Mouse (Mus musculus) heart, embryonic 14.5 days (tissue): ENCODE data around the gene Sulf2. TPM values are rescaled to one million over a fixed set of nuclear protein-coding genes. Genes with fewer than 3 reads are reported as not detected.

Experiments
- ATAC-seq: fragments of 200-750 bp; cut with Nextera tagmentation; 2 replicates; pipeline ENCODE4 v1.8.0; 2017; ENCODE audit warnings: low read depth, moderate TSS enrichment; ENCODE audit not compliant: insufficient number of reproducible peaks, insufficient read depth, low FRiP score
- H3K27ac ChIP-seq, 2 experiments: fragments of 200-500 bp in 1 of 2; fragments of 300-500 bp in 1 of 2; sonication (generic) in 1 of 2; replicated peaks in 1 of 2; 2 replicates each; pipeline ENCODE4 v1.5.1; 2012 to 2014; ENCODE audit warnings: low read depth in 2 of 2, low read length in 2 of 2, control low read depth in 1 of 2, mild to moderate bottlenecking in 1 of 2, mixed read lengths in 1 of 2; ENCODE audit not compliant: control insufficient read depth in 1 of 2, insufficient read depth in 1 of 2
- H3K27me3 ChIP-seq: fragments of 300-500 bp; sonication (generic); 2 replicates; pipeline ENCODE4 v1.6.1; 2014; ENCODE audit warnings: mild to moderate bottlenecking, low read length, control low read depth; ENCODE audit not compliant: control insufficient read depth, insufficient read depth
- H3K36me3 ChIP-seq: fragments of 300-500 bp; sonication (generic); 2 replicates; pipeline ENCODE4 v1.6.1; 2014; ENCODE audit warnings: mild to moderate bottlenecking, control low read depth, low read length, mixed read lengths; ENCODE audit not compliant: control insufficient read depth, insufficient read depth
- H3K4me1 ChIP-seq, 2 experiments: fragments of 200-500 bp in 1 of 2; fragments of 300-500 bp in 1 of 2; sonication (generic) in 1 of 2; 2 replicates each; pipeline ENCODE4 v1.6.1; 2012 to 2014; ENCODE audit warnings: low read length in 2 of 2, control low read depth in 1 of 2, mixed read lengths in 1 of 2; ENCODE audit not compliant: control insufficient read depth in 2 of 2, insufficient read depth in 2 of 2
- H3K4me2 ChIP-seq: fragments of 300-500 bp; sonication (generic); 2 replicates; pipeline ENCODE4 v1.6.1; 2014; ENCODE audit warnings: mild to moderate bottlenecking, low read length
- H3K4me3 ChIP-seq, 2 experiments: fragments of 200-500 bp in 1 of 2; fragments of 300-500 bp in 1 of 2; sonication (generic) in 1 of 2; 2 replicates each; pipeline ENCODE4 v1.5.1; 2012 to 2014; ENCODE audit warnings: low read length in 2 of 2, mild to moderate bottlenecking in 2 of 2, control low read depth in 1 of 2, low read depth in 1 of 2, moderate library complexity in 1 of 2; ENCODE audit not compliant: control insufficient read depth in 1 of 2, insufficient read depth in 1 of 2
- H3K9ac ChIP-seq: fragments of 300-500 bp; sonication (generic); 2 replicates; pipeline ENCODE4 v1.6.1; 2014; ENCODE audit warnings: mild to moderate bottlenecking, low read length
- H3K9me3 ChIP-seq: fragments of 300-500 bp; sonication (generic); 2 replicates; pipeline ENCODE4 v1.6.1; 2016; ENCODE audit warnings: low read length, control low read depth; ENCODE audit not compliant: control insufficient read depth
- WGBS: fragments of 180-500 bp; shearing (Covaris S2); extraction: QIAGEN DNeasy Blood & Tissue Kit; methylation state at CpG from one replicate; pipeline ENCODE4 v1.1.7; 2014; 5-methylcytosine and 5-hydroxymethylcytosine counted together
- polyA plus RNA-seq: library from polyadenylated mRNA; unstranded; fragments of >200 nt; fragmentation: Nextera tagmentation; extraction: Ambion mirVana; gene quantifications from 2 replicates; pipeline ENCODE4 v1.2.1, GENCODE M21; 2014

The Sulf2 gene
- polyA plus RNA-seq, 1 experiment from 2014 or later: 115 TPM

- Histone ChIP-seq H3K9ac (no peak overlapping the region), H3K4me3 (no peak overlapping the region), H3K4me1 (peaks cover 3 to 13% of the 10 kb centered on the region in 2 experiments; a peak in 3 of 4 replicates), H3K36me3 (peaks cover 55% of the 10 kb centered on the region), H3K27me3 (no peaks in the 10 kb centered on the region), H3K27ac (no peak overlapping the region), H3K4me2 (no peak overlapping the region), H3K9me3 (no peaks in the 10 kb centered on the region)
- WGBS: 92% methylated on average over 7 of the region's 7 CpGs
- no peak for ATAC-seq
Measured at GRCm38 (mm10) chr2:166116278-166116608, 39.2 kb downstream of the Sulf2 start.

GRCm38 (mm10) chr2:166115571-166116277 is 39.7 kb downstream of the Sulf2 start:
- 88% methylated on average over 15 of the region's 15 CpGs for WGBS
- H3K27ac ChIP-seq: no peak overlapping the region
- no peak for ATAC-seq
- H3K4me2 ChIP-seq: no peak overlapping the region
- no peak overlapping the region for H3K4me3 ChIP-seq
- H3K9ac ChIP-seq: no peak overlapping the region
- no peaks in the 10 kb centered on the region for H3K27me3 ChIP-seq
- peaks cover 3 to 13% of the 10 kb centered on the region in 2 experiments; a peak in 3 of 4 replicates for H3K4me1 ChIP-seq
- no peaks in the 10 kb centered on the region for H3K9me3 ChIP-seq
- H3K36me3 ChIP-seq: peaks cover 55% of the 10 kb centered on the region

- 93% methylated on average over 11 of the region's 11 CpGs for WGBS
- Histone ChIP-seq H3K9me3 (no peaks in the 10 kb centered on the region), H3K4me2 (no peak overlapping the region), H3K4me1 (peaks cover 6 to 10% of the 10 kb centered on the region in 2 experiments), H3K27me3 (no peaks in the 10 kb centered on the region), H3K27ac (no peak overlapping the region), H3K36me3 (peaks cover 57% of the 10 kb centered on the region), H3K4me3 (no peak overlapping the region), H3K9ac (no peak overlapping the region)
- no peak for ATAC-seq
Measured at GRCm38 (mm10) chr2:166112986-166113385, 42.5 kb downstream of the Sulf2 start.

GRCm38 (mm10) chr2:166111831-166112250 is 43.6 kb downstream of the Sulf2 start:
- no peaks in the 10 kb centered on the region for H3K27me3 ChIP-seq
- 60% methylated on average over 10 of the region's 10 CpGs for WGBS
- H3K9ac ChIP-seq: no peak overlapping the region
- H3K4me1 ChIP-seq: peaks cover 6 to 10% of the 10 kb centered on the region in 2 experiments
- no peak for ATAC-seq
- no peak overlapping the region for H3K4me2 ChIP-seq
- peaks cover 64% of the 10 kb centered on the region for H3K36me3 ChIP-seq
- no peaks in the 10 kb centered on the region for H3K9me3 ChIP-seq
- H3K27ac ChIP-seq: no peak overlapping the region
- H3K4me3 ChIP-seq: no peak overlapping the region

GRCm38 (mm10) chr2:166111238-166111637 is 44.2 kb downstream of the Sulf2 start:
- no peak for ATAC-seq
- WGBS: 77% methylated on average over 2 of the region's 2 CpGs
- Histone ChIP-seq H3K4me3 (no peak overlapping the region), H3K4me2 (no peak overlapping the region), H3K9ac (no peak overlapping the region), H3K27me3 (no peaks in the 10 kb centered on the region), H3K9me3 (no peaks in the 10 kb centered on the region), H3K4me1 (peaks cover 6 to 15% of the 10 kb centered on the region in 2 experiments), H3K27ac (no peak overlapping the region), H3K36me3 (peaks cover 59% of the 10 kb centered on the region)

GRCm38 (mm10) chr2:166110764-166111163 is 44.7 kb downstream of the Sulf2 start:
- H3K36me3 ChIP-seq: peaks cover 54% of the 10 kb centered on the region
- H3K4me3 ChIP-seq: no peak overlapping the region
- 62% methylated on average over 8 of the region's 8 CpGs for WGBS
- no peak for ATAC-seq
- H3K4me2 ChIP-seq: no peak overlapping the region
- H3K27me3 ChIP-seq: no peaks in the 10 kb centered on the region
- no peak overlapping the region for H3K9ac ChIP-seq
- H3K4me1 ChIP-seq: peaks cover 9 to 20% of the 10 kb centered on the region in 2 experiments
- no peaks in the 10 kb centered on the region for H3K9me3 ChIP-seq
- H3K27ac ChIP-seq: no peak overlapping the region

- Histone ChIP-seq H3K4me1 (peaks cover 16 to 35% of the 10 kb centered on the region in 2 experiments), H3K9ac (no peak overlapping the region), H3K36me3 (peaks cover 47% of the 10 kb centered on the region), H3K4me3 (no peak overlapping the region), H3K4me2 (no peak overlapping the region), H3K27me3 (no peaks in the 10 kb centered on the region), H3K9me3 (no peaks in the 10 kb centered on the region), H3K27ac (0 out of 4 replicates have a peak overlapping the region, but pooled peaks of 1 of the 2 experiments have one; percentile 1)
- WGBS: 31% methylated on average over 4 of the region's 4 CpGs
- ATAC-seq: no peak
Measured at GRCm38 (mm10) chr2:166108326-166108725, 47.1 kb downstream of the Sulf2 start.

- ATAC-seq: no peak
- WGBS: 85% methylated on average over 5 of the region's 5 CpGs
- H3K4me1 ChIP-seq: peaks cover 19 to 39% of the 10 kb centered on the region in 2 experiments
- H3K36me3 ChIP-seq: peaks cover 43% of the 10 kb centered on the region
- H3K4me3 ChIP-seq: no peak overlapping the region
- no peak overlapping the region for H3K9ac ChIP-seq
- H3K4me2 ChIP-seq: no peak overlapping the region
- H3K9me3 ChIP-seq: no peaks in the 10 kb centered on the region
- no peaks in the 10 kb centered on the region for H3K27me3 ChIP-seq
- no peak overlapping the region for H3K27ac ChIP-seq
Measured at GRCm38 (mm10) chr2:166107911-166108310, 47.6 kb downstream of the Sulf2 start.
